Mouse (Mus musculus): ENCODE data around the gene Camk2g. TPM values are rescaled to one million over a fixed set of nuclear protein-coding genes. Genes with fewer than 3 reads are reported as not detected.

Camk2g gene
- polyA plus RNA-seq, 1 experiment from 2014 or later, result 43.7 TPM

- no peaks in the 10 kb centered on the region for H3K4me1 ChIP-seq (ENCODE audit: control insufficient read depth, insufficient read depth, low read length)
- H3K36me3 ChIP-seq (ENCODE audit: control insufficient read depth, insufficient read depth, low read length), result no peaks in the 10 kb centered on the region
- no peak overlapping the region for H3K9ac ChIP-seq (ENCODE audit: low read length)
- H3K27me3 ChIP-seq (ENCODE audit: control insufficient read depth, insufficient read depth, low read length), result no peaks in the 10 kb centered on the region
- no peak overlapping the region for H3K4me2 ChIP-seq (ENCODE audit: low read depth, low read length)
- ATAC-seq (ENCODE audit: insufficient read depth, low FRiP score), result no peak
- WGBS, result 57% methylated on average over 9 of the region's 9 CpGs
- H3K4me3 ChIP-seq (replicated peaks; ENCODE audit: low read length), result no peak overlapping the region
- H3K9me3 ChIP-seq (replicated peaks; ENCODE audit: control insufficient read depth, low read length), result no peaks in the 10 kb centered on the region
- no peak overlapping the region for H3K27ac ChIP-seq (ENCODE audit: low read length)
Observed at GRCm38 (mm10) chr14:20831141-20831910, 37.4 kb upstream of the Camk2g start.

DNA sequence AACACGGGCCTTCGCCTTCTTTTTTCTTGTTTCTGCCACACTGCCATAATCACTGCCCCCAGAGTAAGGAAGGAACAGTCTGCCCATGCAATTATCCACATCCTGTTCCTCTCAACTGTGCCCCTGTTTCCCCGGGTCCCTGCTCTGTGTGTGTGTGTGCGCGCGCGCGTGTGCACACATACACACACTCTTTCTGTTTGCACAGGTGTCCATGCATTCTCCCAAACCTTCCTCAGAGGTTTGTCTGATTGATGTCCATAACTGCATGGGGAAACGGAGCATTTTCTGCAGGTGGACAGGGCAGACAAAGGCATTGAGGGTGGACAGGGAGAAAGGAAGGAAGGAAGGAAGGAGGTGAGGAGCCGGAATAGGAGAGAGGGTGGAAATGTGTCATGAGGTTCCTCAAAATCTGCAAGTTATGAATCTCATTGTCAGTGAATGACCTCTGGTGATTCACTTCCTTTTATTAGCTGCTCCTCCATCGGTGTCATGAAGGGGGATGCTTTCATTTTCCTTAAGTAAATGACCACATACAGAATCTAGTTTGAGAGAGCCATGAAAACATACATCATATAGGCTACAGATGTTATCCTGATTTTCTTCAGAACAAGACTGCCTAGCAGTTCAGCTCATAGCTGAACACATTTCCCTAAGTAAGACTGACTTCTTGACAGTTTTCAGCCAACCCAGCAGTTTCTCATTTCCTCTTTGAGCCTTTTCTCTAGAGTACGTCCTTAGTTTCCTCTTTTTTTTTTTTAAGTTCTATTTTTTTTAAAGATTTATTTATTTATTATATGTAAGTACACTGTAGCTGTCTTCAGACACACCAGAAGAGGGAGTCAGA is 35.9 kb upstream of the Camk2g start:
- Histone ChIP-seq H3K36me3 (ENCODE audit: control insufficient read depth, insufficient read depth, low read length) (no peaks in the 10 kb centered on the region), H3K9me3 (replicated peaks; ENCODE audit: control insufficient read depth, low read length) (no peaks in the 10 kb centered on the region), H3K4me3 (replicated peaks; ENCODE audit: low read length) (no peak overlapping the region), H3K4me1 (ENCODE audit: control insufficient read depth, insufficient read depth, low read length) (no peaks in the 10 kb centered on the region), H3K9ac (ENCODE audit: low read length) (peak overlapping the region; percentile 14; the same call in 1 of the 2 replicates), H3K27ac (ENCODE audit: low read length) (0 out of 2 replicates have a peak overlapping the region, but pooled peaks have one; percentile 24), H3K27me3 (ENCODE audit: control insufficient read depth, insufficient read depth, low read length) (no peaks in the 10 kb centered on the region), H3K4me2 (ENCODE audit: low read depth, low read length) (no peak overlapping the region)
- 50% methylated on average over 12 of the region's 12 CpGs for WGBS
- ATAC-seq (ENCODE audit: insufficient read depth, low FRiP score), result no peak

GRCm38 (mm10) chr14:20828524-20828923 is 34.6 kb upstream of the Camk2g start:
- no peaks in the 10 kb centered on the region for H3K36me3 ChIP-seq (ENCODE audit: control insufficient read depth, insufficient read depth, low read length)

DNA sequence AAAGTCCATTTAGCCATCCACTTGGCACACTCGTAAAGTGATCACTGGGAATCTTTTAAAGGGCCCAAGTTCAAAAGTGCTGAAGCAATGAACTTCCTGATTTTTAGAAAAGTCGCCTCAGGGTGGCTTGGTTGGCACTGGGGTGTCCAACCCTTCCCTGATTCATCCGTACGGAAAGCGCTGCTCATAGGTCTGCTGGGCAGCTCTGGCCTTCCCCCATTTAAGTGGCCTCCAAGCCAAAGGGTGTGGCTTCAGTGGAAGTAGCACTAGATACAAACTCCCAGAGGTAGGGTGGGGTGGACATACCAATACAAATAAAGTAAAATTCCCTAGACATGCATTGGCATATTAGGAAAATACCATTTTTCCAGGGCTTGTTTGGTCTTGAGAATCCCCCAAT is 33.6 kb upstream of the Camk2g start:
- Histone ChIP-seq H3K4me1 (ENCODE audit: control insufficient read depth, insufficient read depth, low read length) (no peaks in the 10 kb centered on the region), H3K36me3 (ENCODE audit: control insufficient read depth, insufficient read depth, low read length) (no peaks in the 10 kb centered on the region), H3K4me2 (ENCODE audit: low read depth, low read length) (no peak overlapping the region), H3K9me3 (replicated peaks; ENCODE audit: control insufficient read depth, low read length) (no peaks in the 10 kb centered on the region), H3K27me3 (ENCODE audit: control insufficient read depth, insufficient read depth, low read length) (no peaks in the 10 kb centered on the region), H3K4me3 (replicated peaks; ENCODE audit: low read length) (no peak overlapping the region), H3K9ac (ENCODE audit: low read length) (no peak overlapping the region), H3K27ac (ENCODE audit: low read length) (no peak overlapping the region)
- no peak for ATAC-seq (ENCODE audit: insufficient read depth, low FRiP score)
- WGBS, result 83% methylated on average over 5 of the region's 5 CpGs

More at GRCm38 (mm10) chr14:20828524-20828923, 34.6 kb upstream of the Camk2g start:
- Histone ChIP-seq H3K4me2 (ENCODE audit: low read depth, low read length) (no peak overlapping the region), H3K9me3 (replicated peaks; ENCODE audit: control insufficient read depth, low read length) (no peaks in the 10 kb centered on the region), H3K4me3 (replicated peaks; ENCODE audit: low read length) (no peak overlapping the region), H3K4me1 (ENCODE audit: control insufficient read depth, insufficient read depth, low read length) (no peaks in the 10 kb centered on the region), H3K27me3 (ENCODE audit: control insufficient read depth, insufficient read depth, low read length) (no peaks in the 10 kb centered on the region), H3K27ac (ENCODE audit: low read length) (no peak overlapping the region), H3K9ac (ENCODE audit: low read length) (no peak overlapping the region)
- 77% methylated on average over 3 of the region's 3 CpGs for WGBS
- ATAC-seq (ENCODE audit: insufficient read depth, low FRiP score), result no peak

DNA sequence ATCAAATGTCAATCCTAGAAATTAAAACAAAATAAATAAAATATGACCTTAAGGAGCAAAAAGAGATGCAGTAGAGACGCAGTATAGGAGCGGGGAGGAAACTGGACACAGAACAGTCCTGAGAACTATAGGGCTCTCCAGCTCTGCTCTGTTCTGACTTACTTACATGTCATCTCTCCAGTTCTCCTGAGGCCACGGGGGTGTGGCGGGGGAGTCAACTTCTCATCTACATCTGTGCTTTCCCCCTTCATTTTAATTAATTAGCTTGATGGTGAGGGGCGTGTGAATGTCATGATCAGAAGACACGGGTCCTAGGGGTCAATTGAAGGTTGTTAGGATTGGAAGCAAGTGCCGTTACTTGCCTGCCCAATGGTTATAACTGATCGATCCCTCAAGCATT is 33.2 kb upstream of the Camk2g start:
- no peaks in the 10 kb centered on the region for H3K9me3 ChIP-seq (replicated peaks; ENCODE audit: control insufficient read depth, low read length)
- H3K4me2 ChIP-seq (ENCODE audit: low read depth, low read length), result no peak overlapping the region
- no peaks in the 10 kb centered on the region for H3K4me1 ChIP-seq (ENCODE audit: control insufficient read depth, insufficient read depth, low read length)
- H3K4me3 ChIP-seq (replicated peaks; ENCODE audit: low read length), result no peak overlapping the region
- H3K27me3 ChIP-seq (ENCODE audit: control insufficient read depth, insufficient read depth, low read length), result no peaks in the 10 kb centered on the region
- no peaks in the 10 kb centered on the region for H3K36me3 ChIP-seq (ENCODE audit: control insufficient read depth, insufficient read depth, low read length)
- no peak overlapping the region for H3K27ac ChIP-seq (ENCODE audit: low read length)
- no peak for ATAC-seq (ENCODE audit: insufficient read depth, low FRiP score)
- 80% methylated on average over 8 of the region's 8 CpGs for WGBS
- no peak overlapping the region for H3K9ac ChIP-seq (ENCODE audit: low read length)

GRCm38 (mm10) chr14:20825516-20825915 is 31.6 kb upstream of the Camk2g start:
- Histone ChIP-seq H3K27me3 (ENCODE audit: control insufficient read depth, insufficient read depth, low read length) (no peaks in the 10 kb centered on the region), H3K4me2 (ENCODE audit: low read depth, low read length) (no peak overlapping the region), H3K9me3 (replicated peaks; ENCODE audit: control insufficient read depth, low read length) (no peaks in the 10 kb centered on the region), H3K4me1 (ENCODE audit: control insufficient read depth, insufficient read depth, low read length) (no peaks in the 10 kb centered on the region), H3K9ac (ENCODE audit: low read length) (no peak overlapping the region), H3K36me3 (ENCODE audit: control insufficient read depth, insufficient read depth, low read length) (no peaks in the 10 kb centered on the region), H3K27ac (ENCODE audit: low read length) (no peak overlapping the region), H3K4me3 (replicated peaks; ENCODE audit: low read length) (no peak overlapping the region)
- no peak for ATAC-seq (ENCODE audit: insufficient read depth, low FRiP score)
- WGBS, result 90% methylated on average over 2 of the region's 2 CpGs

- no peak overlapping the region for H3K9ac ChIP-seq (ENCODE audit: low read length)
- no peak for ATAC-seq (ENCODE audit: insufficient read depth, low FRiP score)
- H3K36me3 ChIP-seq (ENCODE audit: control insufficient read depth, insufficient read depth, low read length), result no peaks in the 10 kb centered on the region
- WGBS, result 77% methylated on average over 1 of the region's 1 CpGs
- no peak overlapping the region for H3K4me2 ChIP-seq (ENCODE audit: low read depth, low read length)
- no peak overlapping the region for H3K27ac ChIP-seq (ENCODE audit: low read length)
- no peaks in the 10 kb centered on the region for H3K4me1 ChIP-seq (ENCODE audit: control insufficient read depth, insufficient read depth, low read length)
- no peak overlapping the region for H3K4me3 ChIP-seq (replicated peaks; ENCODE audit: low read length)
- no peaks in the 10 kb centered on the region for H3K27me3 ChIP-seq (ENCODE audit: control insufficient read depth, insufficient read depth, low read length)
- no peaks in the 10 kb centered on the region for H3K9me3 ChIP-seq (replicated peaks; ENCODE audit: control insufficient read depth, low read length)
Observed at GRCm38 (mm10) chr14:20824517-20824916, 30.6 kb upstream of the Camk2g start.

GRCm38 (mm10) chr14:20815448-20815847 is 21.6 kb upstream of the Camk2g start:
- H3K9me3 ChIP-seq (replicated peaks; ENCODE audit: control insufficient read depth, low read length), result no peaks in the 10 kb centered on the region
- H3K9ac ChIP-seq (ENCODE audit: low read length), result no peak overlapping the region
- ATAC-seq (ENCODE audit: insufficient read depth, low FRiP score), result no peak
- H3K36me3 ChIP-seq (ENCODE audit: control insufficient read depth, insufficient read depth, low read length), result no peaks in the 10 kb centered on the region
- 91% methylated on average over 3 of the region's 3 CpGs for WGBS
- H3K4me3 ChIP-seq (replicated peaks; ENCODE audit: low read length), result no peak overlapping the region
- H3K4me1 ChIP-seq (ENCODE audit: control insufficient read depth, insufficient read depth, low read length), result no peaks in the 10 kb centered on the region
- H3K4me2 ChIP-seq (ENCODE audit: low read depth, low read length), result no peak overlapping the region
- H3K27ac ChIP-seq (ENCODE audit: low read length), result no peak overlapping the region
- H3K27me3 ChIP-seq (ENCODE audit: control insufficient read depth, insufficient read depth, low read length), result no peaks in the 10 kb centered on the region

DNA sequence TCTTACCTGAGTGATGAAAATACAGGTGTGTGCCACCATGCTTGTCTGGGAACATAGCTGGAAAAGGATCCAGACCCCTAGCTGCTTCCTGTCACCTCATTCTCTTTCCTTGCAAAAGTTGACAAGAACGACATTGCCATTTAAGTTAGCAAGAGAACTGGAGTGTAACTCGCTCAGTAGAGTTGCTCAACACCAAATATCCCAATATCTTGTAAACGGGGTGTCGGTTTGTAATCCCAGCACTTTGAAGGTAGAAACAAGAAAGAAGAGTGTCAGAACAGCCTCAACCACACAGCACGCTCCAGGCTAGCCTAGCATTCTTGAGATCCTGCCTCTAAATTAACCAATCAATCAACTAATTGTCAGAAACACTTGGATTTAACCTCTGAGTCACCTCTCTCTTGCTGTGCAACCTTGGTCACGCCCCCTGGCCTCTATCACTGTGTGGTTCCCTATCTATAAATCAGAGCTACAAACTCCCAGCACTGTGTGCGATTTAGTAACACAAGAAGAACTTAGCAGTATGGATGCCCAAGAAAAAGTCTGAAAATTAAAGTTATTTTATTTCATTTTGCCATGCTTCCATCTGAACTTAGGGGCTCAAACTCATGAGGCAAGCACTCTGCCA is 18.0 kb upstream of the Camk2g start:
- H3K4me1 ChIP-seq (ENCODE audit: control insufficient read depth, insufficient read depth, low read length), result no peaks in the 10 kb centered on the region
- no peaks in the 10 kb centered on the region for H3K27me3 ChIP-seq (ENCODE audit: control insufficient read depth, insufficient read depth, low read length)
- H3K4me3 ChIP-seq (replicated peaks; ENCODE audit: low read length), result no peak overlapping the region
- no peaks in the 10 kb centered on the region for H3K9me3 ChIP-seq (replicated peaks; ENCODE audit: control insufficient read depth, low read length)
- no peak overlapping the region for H3K4me2 ChIP-seq (ENCODE audit: low read depth, low read length)
- peak; percentile 33; the same call in 1 of the 2 replicates for ATAC-seq (ENCODE audit: insufficient read depth, low FRiP score)
- peak overlapping the region; percentile 19; the same call in 1 of the 2 replicates for H3K27ac ChIP-seq (ENCODE audit: low read length)
- H3K36me3 ChIP-seq (ENCODE audit: control insufficient read depth, insufficient read depth, low read length), result no peaks in the 10 kb centered on the region
- H3K9ac ChIP-seq (ENCODE audit: low read length), result no peak overlapping the region
- 52% methylated on average over 7 of the region's 7 CpGs for WGBS

All from stomach, embryonic 16.5 days (tissue).